Mouse (Mus musculus) spleen, adult 2 months (tissue): ENCODE results near the gene Gcgr. TPM values are rescaled to one million over a fixed set of nuclear protein-coding genes. Genes with fewer than 3 reads are reported as not detected.

Experiments
- DNase-seq, 2 experiments: peaks; one replicate each; pipeline versions ENCODE4 v3.0.0 to v3.0.0-alpha.2; 2012 to 2021; ENCODE audit warnings: low spot score in 2 of 2, low read depth in 1 of 2
- H3K27ac ChIP-seq: fragments of 200-500 bp; 2 replicates; pipeline ENCODE4 v1.5.1; 2012; ENCODE audit warnings: low read length, inconsistent platforms; ENCODE audit not compliant: insufficient read depth
- H3K27me3 ChIP-seq: fragments of 200-500 bp; 2 replicates; pipeline ENCODE4 v1.6.1; 2012; ENCODE audit warnings: mild to moderate bottlenecking, moderate library complexity, low read length, inconsistent platforms; ENCODE audit not compliant: control insufficient read depth, insufficient read depth
- H3K36me3 ChIP-seq: fragments of 200-500 bp; 2 replicates; pipeline ENCODE4 v1.6.1; 2012; ENCODE audit warnings: mild to moderate bottlenecking, low read length, inconsistent platforms; ENCODE audit not compliant: control insufficient read depth, insufficient read depth
- H3K4me1 ChIP-seq: fragments of 200-500 bp; 2 replicates; pipeline ENCODE4 v1.6.1; 2011; ENCODE audit warnings: inconsistent platforms; ENCODE audit not compliant: control insufficient read depth, insufficient read depth, insufficient read length
- H3K4me3 ChIP-seq: fragments of 200-500 bp; 2 replicates; pipeline ENCODE4 v1.5.1; 2011; ENCODE audit warnings: mild to moderate bottlenecking, inconsistent platforms; ENCODE audit not compliant: insufficient read depth, insufficient read length; ENCODE audit errors: extremely low read depth
- CTCF ChIP-seq: fragments of 200-500 bp; IDR thresholded peaks from 2 replicates; pipeline ENCODE4 v1.5.1; 2011; ENCODE audit warnings: mild to moderate bottlenecking, inconsistent platforms; ENCODE audit not compliant: insufficient read depth, insufficient read length, insufficient replicate concordance; ENCODE audit errors: extremely low read depth
- POLR2A ChIP-seq: fragments of 200-500 bp; IDR thresholded peaks from 2 replicates; pipeline ENCODE4 v1.6.1; 2011; ENCODE audit warnings: low read depth, low read length, inconsistent platforms
- WGBS: fragments of 180-500 bp; shearing (Covaris S2); methylation state at CpG from one replicate; pipeline ENCODE4 v1.1.7; 2018; 5-methylcytosine and 5-hydroxymethylcytosine counted together
- polyA plus RNA-seq: library from polyadenylated mRNA; depleted of rRNA; stranded (reverse); fragments of >200 nt; gene quantifications from 2 replicates; pipeline ENCODE4 v1.2.3, GENCODE M21; 2012; rRNA removed

The Gcgr gene
- polyA plus RNA-seq, 1 experiment: 0.30 TPM

DNA sequence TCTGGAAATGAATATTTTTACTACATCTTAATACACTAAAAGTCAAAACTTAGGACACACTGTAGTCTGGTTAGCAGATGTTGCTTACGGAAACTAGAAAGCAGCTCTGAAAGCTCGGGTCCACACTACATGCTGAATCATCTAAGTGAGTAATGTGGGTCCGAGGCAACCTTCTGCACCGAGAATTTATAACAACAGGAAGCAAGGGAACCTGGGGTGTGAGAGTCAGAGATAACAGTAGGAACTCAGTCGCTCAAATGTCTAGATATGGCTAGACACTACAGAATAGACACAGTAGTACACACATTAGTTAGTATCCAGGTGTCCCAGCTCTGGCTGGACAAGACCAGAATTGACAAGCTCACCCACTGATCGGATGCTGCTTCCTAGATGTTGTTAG is 58.0 kb downstream of the Gcgr start:
- WGBS: 62% methylated on average over 6 of the region's 6 CpGs
- DNase-seq: no peak
- no peak for TF ChIP-seq CTCF
- no peak for TF ChIP-seq POLR2A
- no peak overlapping the region for H3K27ac ChIP-seq
- H3K36me3 ChIP-seq: peaks cover 17% of the 10 kb centered on the region
- H3K4me3 ChIP-seq: no peak overlapping the region
- no peaks in the 10 kb centered on the region for H3K27me3 ChIP-seq
- no peaks in the 10 kb centered on the region for H3K4me1 ChIP-seq

Other genes with a start within 250 kb of the Gcgr start
- 951 and 978 TPM in 2 replicates for gene Actg1, start 182.2 kb upstream of the Gcgr start, polyA plus RNA-seq
- gene Fscn2, start 169.2 kb upstream of the Gcgr start, polyA plus RNA-seq: 0.08 TPM in 1 of 2 replicates, not detected in the other
- gene Faap100, start 151.9 kb upstream of the Gcgr start, polyA plus RNA-seq: 36.5 and 53.8 TPM in 2 replicates
- 25.3 and 31.0 TPM in 2 replicates for gene Nploc4, start 93.0 kb upstream of the Gcgr start, polyA plus RNA-seq
- 7.9 and 9.1 TPM in 2 replicates for gene Tspan10, start 88.1 kb upstream of the Gcgr start, polyA plus RNA-seq
- gene Pde6g, start 77.2 kb upstream of the Gcgr start, polyA plus RNA-seq: 0.14 and 0.35 TPM in 2 replicates
- 9.1 and 11.0 TPM in 2 replicates for gene Oxld1, start 72.6 kb upstream of the Gcgr start, polyA plus RNA-seq
- 11.2 TPM in 2 replicates for gene Ccdc137, start 72.6 kb upstream of the Gcgr start, polyA plus RNA-seq
- gene Arl16, start 63.1 kb upstream of the Gcgr start, polyA plus RNA-seq: 13.2 and 14.4 TPM in 2 replicates
- gene Mrpl12, start 46.1 kb upstream of the Gcgr start, polyA plus RNA-seq: 55.1 and 55.7 TPM in 2 replicates
- gene Slc25a10, start 38.9 kb upstream of the Gcgr start, polyA plus RNA-seq: 36.5 and 48.1 TPM in 2 replicates
- 79.9 and 99.4 TPM in 2 replicates for gene Mcrip1, start 19.0 kb downstream of the Gcgr start, polyA plus RNA-seq
- gene Ppp1r27, start 20.4 kb downstream of the Gcgr start, polyA plus RNA-seq: not detected in 2 replicates
- gene P4hb, start 42.6 kb downstream of the Gcgr start, polyA plus RNA-seq: 76.8 and 79.2 TPM in 2 replicates
- 620 and 856 TPM in 2 replicates for gene Arhgdia, start 50.9 kb downstream of the Gcgr start, polyA plus RNA-seq
- 22.1 and 27.2 TPM in 2 replicates for gene Alyref, start 67.7 kb downstream of the Gcgr start, polyA plus RNA-seq
- 80.1 and 101 TPM in 2 replicates for gene Anapc11, start 67.7 kb downstream of the Gcgr start, polyA plus RNA-seq
- 4.4 and 5.5 TPM in 2 replicates for gene Npb, start 77.8 kb downstream of the Gcgr start, polyA plus RNA-seq
- 139 and 165 TPM in 2 replicates for gene Pcyt2, start 87.2 kb downstream of the Gcgr start, polyA plus RNA-seq
- 119 and 139 TPM in 2 replicates for gene Sirt7, start 94.5 kb downstream of the Gcgr start, polyA plus RNA-seq
- gene Mafg, start 102.9 kb downstream of the Gcgr start, polyA plus RNA-seq: 29.9 and 31.3 TPM in 2 replicates
- gene Pycr1, start 113.1 kb downstream of the Gcgr start, polyA plus RNA-seq: 7.5 and 8.7 TPM in 2 replicates
- 0.83 and 1.5 TPM in 2 replicates for gene Myadml2, start 117.5 kb downstream of the Gcgr start, polyA plus RNA-seq
- 0.08 and 0.38 TPM in 2 replicates for gene Notum, start 130.5 kb downstream of the Gcgr start, polyA plus RNA-seq
- gene Aspscr1, start 142.3 kb downstream of the Gcgr start, polyA plus RNA-seq: 84.5 and 89.1 TPM in 2 replicates
- gene Cenpx, start 183.0 kb downstream of the Gcgr start, polyA plus RNA-seq: 44.1 and 52.2 TPM in 2 replicates
- gene Lrrc45, start 183.2 kb downstream of the Gcgr start, polyA plus RNA-seq: 33.5 and 34.9 TPM in 2 replicates
- 3.0 and 4.9 TPM in 2 replicates for gene Rac3, start 190.8 kb downstream of the Gcgr start, polyA plus RNA-seq
- gene Dcxr, start 196.6 kb downstream of the Gcgr start, polyA plus RNA-seq: 39.1 and 49.3 TPM in 2 replicates
- gene Cbr2, start 201.4 kb downstream of the Gcgr start, polyA plus RNA-seq: 5.3 and 5.8 TPM in 2 replicates
- gene Hmga1b, start 232.1 kb downstream of the Gcgr start, polyA plus RNA-seq: 0.67 and 0.84 TPM in 2 replicates